Mouse (Mus musculus): Measurements from ENCODE around the gene Arhgap6. TPM values are rescaled to one million over a fixed set of nuclear protein-coding genes. Genes with fewer than 3 reads are reported as not detected.

Arhgap6 gene
- polyA plus RNA-seq, 1 experiment from 2014 or later: 11.1 TPM

DNA sequence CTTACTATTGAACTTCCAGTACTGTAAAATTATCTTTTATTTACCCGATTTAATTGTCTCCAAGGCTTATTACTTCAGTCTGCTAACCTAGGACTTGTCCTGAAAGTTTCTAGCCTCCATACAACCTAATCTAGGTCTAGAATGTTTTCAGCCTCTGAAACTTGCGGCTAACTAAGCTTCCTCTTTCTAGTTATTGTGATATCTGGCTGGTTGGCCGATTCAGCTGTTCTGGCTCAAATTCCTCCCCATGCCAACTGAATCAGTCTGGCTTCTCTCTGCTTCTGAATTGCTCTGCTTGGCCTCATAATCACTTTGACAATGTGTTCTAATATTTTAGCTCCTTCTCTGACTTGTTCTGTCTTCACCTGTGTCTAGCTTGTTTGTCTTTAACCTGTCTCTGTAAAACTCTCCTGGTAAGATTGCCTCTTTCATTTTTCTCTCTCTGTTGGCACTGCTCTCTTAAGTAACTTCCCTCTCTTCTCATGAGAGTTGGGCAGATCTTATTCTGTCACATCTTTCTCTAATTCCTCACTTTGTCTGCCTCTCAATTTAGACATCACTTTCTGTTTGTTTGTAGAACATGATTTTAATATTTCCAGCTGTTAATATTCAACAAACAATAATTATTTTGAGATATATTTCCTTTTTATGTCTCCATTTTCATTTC is 531.2 kb downstream of the Arhgap6 start:
- ATAC-seq: no peak
- H3K4me3 ChIP-seq (ENCODE audit: low read depth, low read length): no peak overlapping the region
- no peak overlapping the region for H3K4me2 ChIP-seq (replicated peaks; ENCODE audit: low read depth, low read length)
- no peaks in the 10 kb centered on the region for H3K36me3 ChIP-seq (ENCODE audit: insufficient read depth, low read length)
- no peak for DNase-seq (ENCODE audit: low spot score)
- TF ChIP-seq EP300 (IDR thresholded peaks at IDR 0.05) (no peak), CTCF (IDR thresholded peaks at IDR 0.05) (no peak)
- 69% methylated on average over 3 of the region's 3 CpGs for WGBS
- no peaks in the 10 kb centered on the region for H3K27me3 ChIP-seq (replicated peaks; ENCODE audit: insufficient read depth, low read length)
- no peaks in the 10 kb centered on the region for H3K4me1 ChIP-seq (ENCODE audit: insufficient read depth, low read depth, low read length)
- no peak overlapping the region for H3K9ac ChIP-seq (replicated peaks; ENCODE audit: low read depth)
- H3K27ac ChIP-seq (ENCODE audit: low read length): no peak overlapping the region
- H3K9me3 ChIP-seq (ENCODE audit: low read length): no peaks in the 10 kb centered on the region

DNA sequence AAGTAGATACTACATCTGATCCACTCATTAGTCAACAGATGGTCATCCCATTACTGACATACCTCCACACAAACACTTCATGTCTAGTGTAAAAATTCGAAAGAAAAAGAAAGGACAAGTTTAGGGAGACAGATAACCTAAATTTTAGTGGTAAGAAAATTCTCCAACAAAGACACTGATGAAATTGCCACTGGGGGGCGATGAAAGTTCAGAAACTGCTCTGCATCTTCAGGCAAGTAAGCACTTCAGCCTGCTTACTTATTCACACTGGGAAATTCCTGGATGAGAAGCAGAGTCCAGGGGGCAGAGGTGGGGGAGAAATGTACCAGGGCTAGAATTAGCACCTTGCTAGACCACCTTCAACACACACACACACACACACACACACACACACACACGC is 537.4 kb downstream of the Arhgap6 start:
- no peak overlapping the region for H3K9ac ChIP-seq (replicated peaks; ENCODE audit: low read depth)
- no peak for TF ChIP-seq EP300 (IDR thresholded peaks at IDR 0.05)
- peak; percentile 60 for TF ChIP-seq CTCF (IDR thresholded peaks at IDR 0.05)
- H3K4me2 ChIP-seq (replicated peaks; ENCODE audit: low read depth, low read length): no peak overlapping the region
- H3K27ac ChIP-seq (ENCODE audit: low read length): no peak overlapping the region
- ATAC-seq (peak; percentile 25; the same call in 1 of the 2 replicates), DNase-seq (ENCODE audit: low spot score) (peak; percentile 54)
- no peaks in the 10 kb centered on the region for H3K27me3 ChIP-seq (replicated peaks; ENCODE audit: insufficient read depth, low read length)
- H3K4me1 ChIP-seq (ENCODE audit: insufficient read depth, low read depth, low read length): no peaks in the 10 kb centered on the region
- H3K9me3 ChIP-seq (ENCODE audit: low read length): no peaks in the 10 kb centered on the region
- H3K4me3 ChIP-seq (ENCODE audit: low read depth, low read length): no peak overlapping the region
- WGBS: 24% methylated on average over 3 of the region's 3 CpGs
- H3K36me3 ChIP-seq (ENCODE audit: insufficient read depth, low read length): no peaks in the 10 kb centered on the region

DNA sequence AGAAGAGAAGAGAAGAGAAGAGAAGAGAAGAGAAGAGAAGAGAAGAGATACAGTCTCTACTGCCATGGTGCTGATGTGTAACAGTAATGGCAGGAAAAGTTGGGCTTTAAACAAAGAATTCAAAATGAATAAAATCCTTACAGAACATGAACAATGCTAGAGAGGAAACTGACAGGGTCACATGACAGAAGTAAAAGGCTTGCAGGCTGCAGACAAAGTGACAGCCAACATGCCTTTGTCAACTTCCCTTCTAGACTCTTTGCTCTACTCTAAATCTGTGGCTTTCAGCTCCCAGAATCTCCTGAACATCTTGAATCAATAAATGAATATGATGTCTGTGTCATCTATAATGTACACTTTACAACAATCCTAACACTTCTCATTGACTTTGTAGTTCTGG is 542.7 kb downstream of the Arhgap6 start:
- ATAC-seq (no peak), DNase-seq (ENCODE audit: low spot score) (no peak)
- Histone ChIP-seq H3K27ac (ENCODE audit: low read length) (no peak overlapping the region), H3K4me3 (ENCODE audit: low read depth, low read length) (no peak overlapping the region), H3K4me1 (ENCODE audit: insufficient read depth, low read depth, low read length) (no peaks in the 10 kb centered on the region), H3K27me3 (replicated peaks; ENCODE audit: insufficient read depth, low read length) (no peaks in the 10 kb centered on the region), H3K36me3 (ENCODE audit: insufficient read depth, low read length) (no peaks in the 10 kb centered on the region), H3K9ac (replicated peaks; ENCODE audit: low read depth) (no peak overlapping the region), H3K4me2 (replicated peaks; ENCODE audit: low read depth, low read length) (no peak overlapping the region), H3K9me3 (ENCODE audit: low read length) (no peaks in the 10 kb centered on the region)
- TF ChIP-seq CTCF (IDR thresholded peaks at IDR 0.05) (no peak), EP300 (IDR thresholded peaks at IDR 0.05) (no peak)

DNA sequence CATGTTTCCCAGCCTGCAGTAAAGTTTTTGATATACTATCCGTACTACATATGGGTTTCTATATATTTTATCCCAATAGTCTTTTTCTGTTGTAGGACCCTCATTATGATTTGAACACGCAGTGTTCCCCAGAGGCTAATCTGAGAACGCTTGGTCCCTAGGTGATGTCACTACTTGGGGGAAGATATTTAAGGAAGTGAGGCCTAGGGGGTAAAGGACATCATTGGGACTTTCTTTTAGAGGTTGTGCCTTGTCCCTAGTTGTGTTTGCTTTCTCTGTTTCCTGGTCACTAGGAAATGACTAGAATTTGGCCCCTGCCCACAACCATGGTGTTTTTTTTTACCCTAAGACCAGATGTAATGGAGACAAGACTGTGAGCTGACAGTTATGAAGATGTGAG is 543.3 kb downstream of the Arhgap6 start:
- H3K4me3 ChIP-seq (ENCODE audit: low read depth, low read length): no peak overlapping the region

More for the DNA sequence above, 543.3 kb downstream of the Arhgap6 start:
- Histone ChIP-seq H3K9ac (replicated peaks; ENCODE audit: low read depth) (no peak overlapping the region), H3K27me3 (replicated peaks; ENCODE audit: insufficient read depth, low read length) (no peaks in the 10 kb centered on the region), H3K9me3 (ENCODE audit: low read length) (no peaks in the 10 kb centered on the region), H3K27ac (ENCODE audit: low read length) (no peak overlapping the region), H3K4me2 (replicated peaks; ENCODE audit: low read depth, low read length) (no peak overlapping the region), H3K4me1 (ENCODE audit: insufficient read depth, low read depth, low read length) (no peaks in the 10 kb centered on the region), H3K36me3 (ENCODE audit: insufficient read depth, low read length) (no peaks in the 10 kb centered on the region)
- DNase-seq (ENCODE audit: low spot score) (no peak), ATAC-seq (no peak)
- TF ChIP-seq EP300 (IDR thresholded peaks at IDR 0.05) (no peak), CTCF (IDR thresholded peaks at IDR 0.05) (no peak)
- WGBS: 75% methylated on average over 3 of the region's 3 CpGs

Other genes starting within 250 kb of the Arhgap6 start
- gene Frmpd4, start 217.9 kb upstream of the Arhgap6 start, polyA plus RNA-seq (2015; fragmentation: Nextera tagmentation; extraction: Ambion mirVana): 0.01 and 0.02 TPM in 2 replicates
- gene Msl3, start 121.2 kb upstream of the Arhgap6 start, polyA plus RNA-seq (2015; fragmentation: Nextera tagmentation; extraction: Ambion mirVana): 23.8 and 25.3 TPM in 2 replicates